Mouse (Mus musculus): ENCODE measurements at regions not wholly inside any gene's neighbourhood (a gene's known extent, or its start where the extent isn't known, plus 50 kb on each side); places are given as distances from the start of the nearest gene placed in this dataset.

DNA sequence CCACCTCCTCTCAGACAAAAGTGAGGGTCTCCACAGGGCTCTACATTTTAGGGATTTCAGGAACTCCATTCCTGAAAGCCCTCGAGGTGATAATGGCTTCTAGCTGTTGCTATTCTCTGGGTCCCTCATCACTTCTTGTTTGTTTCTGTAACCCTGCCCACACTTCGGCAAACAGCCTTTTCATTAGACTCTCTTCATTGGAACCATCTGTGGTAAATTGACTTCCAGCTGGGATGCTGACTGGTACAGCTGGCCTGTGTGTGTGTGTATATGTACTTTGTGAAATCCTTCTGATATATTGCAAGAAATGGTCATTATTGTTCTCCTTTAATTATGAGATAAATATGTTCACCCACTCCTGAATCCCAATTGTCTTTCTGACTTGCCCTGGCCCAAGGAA is 50.3 kb downstream of the Gm10192 start:
- no peak for DNase-seq

DNA sequence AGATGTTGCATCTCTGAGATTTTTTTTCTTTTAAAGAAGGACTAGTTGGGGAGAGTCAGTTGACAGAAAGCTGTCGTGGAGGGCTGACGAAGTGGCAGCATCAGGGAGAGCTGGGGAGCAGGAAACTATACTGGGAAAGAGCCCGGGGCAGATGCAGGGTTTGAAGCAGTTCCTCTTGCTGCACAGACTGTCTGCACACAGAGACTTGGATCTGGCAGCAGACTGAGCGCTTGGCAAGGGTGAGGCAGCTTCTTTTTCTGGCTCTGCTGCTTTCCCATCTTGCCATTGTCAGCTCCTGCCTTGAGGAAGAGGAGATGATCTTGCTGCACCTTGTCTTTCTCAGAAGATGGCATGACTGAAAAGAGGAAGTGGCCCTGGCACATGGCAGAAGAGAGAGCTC is 55.2 kb downstream of the Gm10192 start:
- no peak for DNase-seq

DNA sequence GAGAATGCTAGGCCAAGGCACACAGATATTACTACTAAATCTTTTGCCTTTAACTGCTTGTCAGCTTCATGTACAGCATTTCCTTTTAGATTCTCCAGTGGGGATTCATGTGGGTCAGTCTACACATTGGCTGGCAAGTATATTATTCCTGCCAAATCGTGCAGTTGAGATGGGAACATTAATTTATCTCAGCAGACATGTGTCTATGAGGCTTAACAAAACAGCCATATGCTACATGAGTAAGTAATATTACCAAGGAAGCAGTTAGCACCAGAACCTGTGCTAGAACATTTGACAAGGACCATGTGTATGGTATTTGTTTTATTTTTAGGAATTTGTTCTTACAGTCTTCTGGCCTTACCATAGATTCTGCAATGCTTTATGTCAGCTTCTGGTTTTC is 59.1 kb downstream of the Gm10192 start:
- DNase-seq: no peak

GRCm38 (mm10) chr4:97121952-97122351 is 61.0 kb downstream of the Gm10192 start:
- DNase-seq: no peak

DNA sequence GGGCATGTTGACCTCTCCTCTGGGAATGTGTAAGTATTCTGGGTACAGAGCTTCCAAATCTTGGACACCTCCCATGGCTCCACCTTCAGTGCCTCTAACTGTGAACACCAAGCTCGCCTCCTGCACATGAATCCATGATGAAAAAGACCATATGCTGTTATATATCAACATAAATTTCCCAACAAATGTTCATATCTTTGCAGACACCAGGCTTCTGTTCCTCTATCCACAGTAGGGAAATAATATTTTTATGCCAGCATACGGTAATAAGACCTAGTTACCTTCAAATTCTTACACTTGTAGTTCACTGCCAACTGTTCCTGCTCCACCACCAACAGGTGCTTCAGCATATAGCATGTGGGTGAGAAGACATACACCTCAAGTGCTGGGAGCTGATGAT is 63.5 kb downstream of the Gm10192 start:
- DNase-seq: no peak

- no peak for DNase-seq
Measured at GRCm38 (mm10) chr4:97117016-97117415, 66.0 kb downstream of the Gm10192 start.

- no peak for DNase-seq
Measured at GRCm38 (mm10) chr4:97102752-97103052, 80.3 kb downstream of the Gm10192 start.

DNA sequence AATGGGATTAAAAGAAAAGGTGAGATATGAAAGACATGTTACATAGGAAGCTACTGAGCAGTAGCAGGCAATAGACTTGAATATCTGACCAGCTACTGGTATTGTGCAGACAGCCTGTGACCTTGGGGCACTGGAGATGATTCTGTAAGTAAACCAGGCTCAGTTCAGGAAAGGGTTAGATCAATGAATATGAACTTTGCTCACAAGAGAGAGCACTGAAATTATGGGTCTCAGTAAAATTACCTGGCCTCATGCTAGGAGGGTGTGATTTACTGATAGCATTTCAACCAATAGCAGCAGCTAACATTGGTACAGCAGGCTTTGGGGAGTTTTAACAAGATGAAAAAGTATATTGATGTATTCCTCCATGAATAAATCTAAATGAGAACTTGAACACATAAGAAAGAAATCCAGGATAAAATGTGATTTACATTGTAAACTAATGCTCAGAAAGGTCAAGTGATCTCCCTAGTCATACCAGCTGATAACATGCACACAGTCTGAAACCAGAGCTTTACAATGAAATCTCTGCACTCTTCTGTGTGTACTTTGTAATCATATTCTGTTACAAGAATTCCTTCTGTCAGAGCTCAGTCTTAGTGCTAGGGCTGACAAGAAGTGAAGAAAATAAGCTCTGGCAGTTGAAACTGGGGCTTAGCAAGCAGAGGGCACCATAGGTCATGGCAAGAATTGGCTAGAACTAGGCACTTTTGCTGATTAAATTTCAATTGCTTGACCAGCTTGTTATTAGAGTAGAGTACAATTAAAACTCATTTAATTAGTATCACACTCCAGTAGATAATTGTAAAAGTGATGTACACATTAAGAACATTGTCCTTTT is 80.8 kb downstream of the Gm10192 start:
- no peak for DNase-seq

DNA sequence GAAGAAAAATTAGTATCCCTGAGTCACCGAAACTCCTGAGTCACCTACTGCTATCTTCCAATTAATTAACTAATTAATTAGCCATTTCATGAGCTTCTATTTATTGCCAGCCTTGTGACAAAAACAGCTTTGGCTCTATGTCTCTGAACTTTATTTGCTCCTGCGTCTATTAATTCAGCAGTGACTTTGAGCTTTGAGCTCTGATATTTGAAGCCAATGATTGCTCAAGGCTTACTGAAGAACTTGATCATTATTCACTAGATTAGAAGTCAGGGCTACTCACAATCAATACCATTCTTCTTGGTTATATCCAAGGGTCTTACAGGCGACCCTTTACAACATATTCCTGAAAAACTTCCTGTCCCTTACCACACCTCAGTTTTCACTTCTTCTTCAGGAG is 83.2 kb downstream of the Gm10192 start:
- DNase-seq: no peak

- no peak for DNase-seq
Measured at GRCm38 (mm10) chr4:97093576-97093975, 89.4 kb downstream of the Gm10192 start.

DNA sequence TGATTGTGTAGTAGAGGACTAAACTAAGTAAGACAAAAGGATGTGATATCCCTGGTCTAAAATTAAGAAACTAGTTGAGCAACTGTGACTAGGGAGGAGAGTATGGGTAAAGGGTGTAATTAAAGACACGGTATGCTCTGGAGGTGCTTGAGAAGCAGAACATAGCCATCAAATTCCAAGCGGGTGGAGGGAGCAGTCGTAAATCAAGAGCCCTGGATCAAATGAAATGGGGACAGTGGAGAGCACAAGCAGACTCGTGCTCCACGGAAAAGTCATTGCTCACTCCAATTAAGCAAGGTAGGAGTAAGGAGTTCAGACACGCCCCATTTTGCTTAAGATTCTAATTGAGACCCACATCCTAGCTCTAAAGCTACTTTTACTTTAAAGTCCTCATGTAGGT is 132.2 kb downstream of the Gm10192 start:
- no peak for DNase-seq

- DNase-seq: no peak
Measured at GRCm38 (mm10) chr4:97049045-97049674, 133.8 kb downstream of the Gm10192 start.

DNA sequence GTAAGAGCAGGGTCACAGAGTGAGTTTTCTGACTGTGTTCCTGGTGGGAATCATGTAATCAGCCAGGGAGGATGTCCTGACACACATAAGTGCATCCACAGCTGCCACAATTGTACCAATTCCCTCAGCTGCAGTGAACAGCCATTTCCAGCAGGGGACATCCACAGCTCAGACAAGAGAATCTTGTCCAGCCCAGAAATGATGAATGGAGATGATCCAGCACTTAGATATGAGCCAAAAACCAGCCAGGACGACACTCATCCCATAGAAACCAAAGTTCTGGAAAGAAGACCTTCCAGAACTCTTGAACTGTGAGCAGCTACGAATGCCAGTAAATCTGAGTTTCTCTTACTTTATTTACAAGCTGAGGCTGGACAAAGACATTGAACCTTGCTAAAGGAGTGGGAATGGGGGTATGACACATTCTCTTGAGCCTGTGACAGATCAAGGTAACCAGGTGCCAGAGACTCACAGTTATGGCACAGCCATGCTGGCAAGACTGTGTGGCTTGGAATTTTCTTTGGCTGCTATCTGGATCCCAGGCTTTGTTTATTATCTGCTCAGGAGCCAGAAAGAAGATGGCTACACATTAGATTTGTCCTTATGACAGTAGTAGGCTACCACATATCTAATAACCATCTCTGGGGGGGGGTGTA is 145.1 kb downstream of the Gm10192 start:
- DNase-seq: peak; percentile 58

DNA sequence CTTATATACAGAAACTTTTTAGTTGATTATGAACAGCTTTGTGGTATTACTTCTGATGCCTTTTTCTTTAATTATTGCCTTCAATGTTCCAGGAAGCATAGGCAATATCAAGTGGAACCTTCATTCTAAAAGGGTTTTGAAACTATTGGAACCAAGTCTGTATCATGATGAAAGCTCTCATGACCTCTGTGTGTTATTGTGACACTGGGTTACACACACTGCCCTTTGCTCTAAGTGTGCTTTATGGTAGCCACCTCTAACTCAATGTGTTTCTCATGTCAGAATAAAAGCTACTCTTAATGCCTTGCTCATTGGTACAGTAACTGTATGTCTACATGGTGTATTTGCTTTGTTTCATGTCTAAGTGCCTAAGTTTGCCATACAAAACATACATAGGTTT is 154.0 kb downstream of the Gm10192 start:
- DNase-seq: no peak

DNA sequence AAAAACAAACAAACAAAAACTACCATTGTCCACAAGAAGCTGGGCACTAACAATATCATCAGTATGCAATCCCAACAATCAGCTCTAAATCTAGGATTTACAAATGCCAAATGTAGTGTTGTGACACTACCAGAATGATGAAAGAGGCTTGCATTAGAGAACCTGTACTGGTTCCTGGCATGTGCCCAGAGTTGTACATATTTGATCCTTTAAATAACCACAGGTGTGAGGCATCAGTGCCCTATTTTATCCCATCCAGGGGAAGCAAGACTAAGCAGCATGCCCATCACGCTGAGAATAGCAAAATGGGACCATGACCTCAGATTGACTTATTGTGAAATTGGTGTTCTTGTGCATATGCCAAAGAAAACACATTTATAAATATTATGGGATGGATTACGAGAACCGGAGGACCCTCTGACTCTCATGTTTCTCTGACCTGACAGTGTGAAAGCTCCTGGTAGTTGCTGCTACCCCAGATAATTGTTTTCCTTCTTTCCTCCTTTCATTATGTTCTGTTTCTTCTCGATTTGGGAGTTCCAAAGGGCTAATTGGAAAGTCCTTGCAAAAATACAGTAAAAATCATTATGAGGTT is 157.4 kb downstream of the Gm10192 start:
- no peak for DNase-seq

GRCm38 (mm10) chr4:97001321-97001720 is 181.6 kb downstream of the Gm10192 start:
- DNase-seq: no peak

GRCm38 (mm10) chr4:96980311-96980710 is 195.3 kb upstream of the Gm12695 start:
- DNase-seq: peak; percentile 5

- no peak for DNase-seq
Measured at GRCm38 (mm10) chr4:96979876-96980275, 194.9 kb upstream of the Gm12695 start.

DNA sequence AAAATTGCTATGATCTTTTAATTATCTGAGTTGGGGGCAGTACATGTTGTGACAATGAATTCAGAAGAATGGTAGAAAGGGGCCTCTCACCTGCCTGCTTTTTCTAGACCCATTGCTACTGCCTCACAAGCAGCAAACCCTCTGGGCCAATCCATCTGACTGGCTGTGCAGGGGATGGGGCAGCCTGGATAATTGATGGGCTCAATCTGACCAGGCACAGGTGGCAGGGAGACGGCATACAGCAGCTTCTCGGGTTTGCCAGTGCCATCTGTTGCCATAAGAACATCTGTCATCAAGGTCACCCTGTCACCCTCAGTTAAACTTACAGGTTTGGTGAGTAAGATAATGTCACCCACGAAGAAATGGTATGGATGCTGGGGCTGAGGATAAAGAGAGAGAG is 189.9 kb upstream of the Gm12695 start:
- no peak for DNase-seq

- DNase-seq: no peak
Measured at GRCm38 (mm10) chr4:96973804-96974203, 188.8 kb upstream of the Gm12695 start.

DNA sequence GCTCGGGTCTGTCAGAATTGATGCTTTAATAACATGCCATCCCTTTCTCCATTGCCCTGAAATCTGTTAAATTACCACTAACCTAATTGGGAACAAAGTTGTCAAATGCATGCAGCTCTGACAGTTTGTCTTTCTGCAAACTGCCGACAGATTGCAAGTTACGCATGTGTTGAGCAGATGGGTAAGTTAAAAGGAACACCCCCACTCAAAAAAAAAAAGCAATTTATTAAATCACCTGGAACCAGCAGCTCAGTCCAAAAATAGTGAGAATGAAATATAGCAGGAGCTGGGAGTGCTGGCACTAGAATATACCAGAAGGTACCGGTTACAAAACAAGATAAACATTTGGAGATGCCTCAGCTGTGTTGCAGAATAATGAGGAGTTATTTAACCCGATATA is 184.2 kb upstream of the Gm12695 start:
- DNase-seq: no peak

DNA sequence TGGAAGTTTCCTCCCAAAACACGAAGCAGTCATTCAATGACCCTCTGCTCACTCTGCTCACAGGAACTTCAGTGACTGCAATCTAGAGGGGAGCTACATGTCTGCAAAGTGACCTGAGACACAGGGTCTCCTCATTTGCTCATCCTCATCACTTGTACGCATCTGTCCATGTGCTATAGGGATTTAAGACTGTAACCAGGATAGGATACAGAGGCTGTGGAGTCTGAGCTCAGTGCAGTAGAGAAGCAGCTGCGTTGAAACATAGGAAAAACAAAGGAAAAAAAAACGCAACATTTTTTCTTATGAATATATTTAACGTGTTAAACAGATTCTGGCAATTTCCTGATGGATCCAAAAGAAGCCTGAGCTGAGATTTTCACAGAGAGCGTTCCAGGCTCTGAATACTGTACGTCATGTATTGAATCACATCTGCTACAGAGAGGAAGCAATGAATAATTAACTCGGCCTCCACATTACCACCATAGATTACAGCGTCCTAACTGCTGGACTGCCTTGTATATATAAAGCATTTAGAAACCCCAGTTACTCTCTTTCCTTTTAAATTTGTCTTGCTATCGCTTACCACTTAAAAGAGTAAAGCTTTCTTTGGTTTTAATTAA is 183.7 kb upstream of the Gm12695 start:
- no peak for DNase-seq
